Mouse (Mus musculus): ENCODE data around the gene Rell1.

GRCm38 (mm10) chr5:63923305-63924025 lies 45.2 kb downstream of the Rell1 start:
- TF ChIP-seq FLI1 (IDR thresholded peaks at IDR 0.05; ENCODE audit: low read length) (no peak), GATA1 (IDR thresholded peaks at IDR 0.05; ENCODE audit: borderline replicate concordance, low read length) (no peak)

Data from megakaryocyte, embryonic 14.5 days (primary cell).